Mouse (Mus musculus) telencephalon, adult 2 months (tissue): ENCODE measurements around the gene Nags.

Source experiments
- DNase-seq: peaks from one replicate; pipeline ENCODE4 v3.0.0-alpha.2; 2011; ENCODE audit warnings: low read depth, low spot score

The Nags gene

DNA sequence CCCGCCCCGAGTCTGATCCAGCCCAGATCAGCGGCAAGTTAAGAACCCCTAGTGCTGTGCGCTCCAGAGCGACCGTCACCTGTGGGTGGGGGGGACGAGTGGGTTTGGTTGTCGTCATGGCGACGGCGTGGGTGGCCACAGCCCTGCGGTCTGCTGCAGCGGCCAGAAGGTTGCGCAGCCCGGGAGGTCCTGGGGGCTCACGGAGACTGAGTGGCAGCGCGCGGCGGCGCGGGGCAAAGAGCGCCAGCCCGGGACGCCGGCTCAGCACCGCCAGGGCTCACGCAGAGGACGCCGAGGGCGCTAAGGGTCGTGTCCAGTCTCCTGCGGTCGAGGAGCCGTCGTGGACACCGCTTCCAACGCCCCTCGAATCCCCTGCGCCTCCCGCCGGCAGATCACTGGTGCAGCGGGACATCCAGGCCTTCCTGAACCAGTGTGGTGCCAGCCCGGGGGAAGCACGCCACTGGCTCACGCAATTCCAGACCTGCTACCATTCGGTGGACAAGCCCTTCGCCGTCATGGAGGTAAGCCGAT lies at the start of gene Nags:
Gene Nags, plus strand, starts transcription at position 43 of the 531 bp plus-strand sequence.
- no peak for DNase-seq

DNA sequence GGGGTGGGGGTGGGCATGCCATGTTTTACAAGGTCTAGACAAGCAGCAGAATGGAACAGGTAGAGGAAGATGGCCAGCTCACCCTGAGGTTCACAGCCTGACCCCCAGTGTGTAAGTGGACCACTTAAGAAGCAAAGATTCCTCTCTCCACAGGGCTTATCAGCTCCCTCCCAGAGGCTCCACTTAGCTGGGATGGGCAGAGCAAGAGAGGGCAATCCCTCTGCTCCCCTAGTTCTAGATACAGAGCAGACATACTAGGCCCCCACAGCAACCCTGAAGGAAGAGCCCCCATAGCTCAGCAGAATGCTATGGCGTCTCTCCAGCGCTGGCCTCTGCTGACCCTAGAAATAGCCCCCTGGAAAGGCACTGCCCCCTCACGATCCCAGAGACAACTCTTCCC lies 49.6 kb upstream of the Nags start:
- DNase-seq, result no peak

DNA sequence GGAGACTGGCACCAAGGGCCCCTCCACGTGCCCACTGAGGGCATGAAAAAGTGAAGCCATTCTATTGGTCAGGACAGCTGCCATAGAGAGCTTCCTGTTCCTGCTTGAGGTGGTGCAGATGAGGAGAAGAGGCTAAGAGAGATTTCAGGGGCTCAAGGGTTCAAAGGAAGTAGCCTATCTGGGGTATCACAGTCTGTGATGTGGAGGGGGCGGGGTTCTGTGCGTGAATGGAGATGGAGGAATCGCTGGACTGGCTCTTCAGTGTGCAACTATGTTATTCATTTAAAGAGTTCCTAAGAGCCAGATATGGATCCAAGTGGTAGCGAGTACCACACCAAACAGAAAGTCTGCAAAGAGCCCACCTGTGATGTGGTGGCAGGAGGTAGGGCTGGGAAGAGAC lies 48.9 kb upstream of the Nags start:
- no peak for DNase-seq

DNA sequence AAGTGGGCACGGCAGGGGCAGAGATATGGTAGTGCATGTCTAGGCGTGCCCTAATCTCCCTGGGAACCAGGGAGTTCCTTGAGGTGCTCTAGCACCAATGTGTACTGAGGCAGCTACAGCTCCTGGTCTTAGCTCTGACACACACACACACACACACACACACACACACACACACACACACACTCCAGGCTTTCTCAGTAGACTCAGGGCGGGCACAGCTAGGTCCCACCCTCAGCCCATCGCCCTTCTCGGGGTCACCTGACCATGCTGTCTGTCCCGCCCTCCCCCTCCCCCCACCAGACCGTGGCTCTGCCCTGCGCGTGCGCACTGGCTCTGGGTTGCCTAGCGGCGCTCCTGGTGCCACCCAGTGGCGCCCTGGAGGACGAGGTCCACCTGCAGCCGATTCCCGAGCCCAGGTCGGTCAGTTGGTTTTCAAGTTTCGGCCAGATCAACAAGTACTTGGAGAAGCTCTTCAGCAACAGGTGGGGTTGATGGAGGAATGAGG lies 48.4 kb upstream of the Nags start:
- DNase-seq, result peak; percentile 72

DNA sequence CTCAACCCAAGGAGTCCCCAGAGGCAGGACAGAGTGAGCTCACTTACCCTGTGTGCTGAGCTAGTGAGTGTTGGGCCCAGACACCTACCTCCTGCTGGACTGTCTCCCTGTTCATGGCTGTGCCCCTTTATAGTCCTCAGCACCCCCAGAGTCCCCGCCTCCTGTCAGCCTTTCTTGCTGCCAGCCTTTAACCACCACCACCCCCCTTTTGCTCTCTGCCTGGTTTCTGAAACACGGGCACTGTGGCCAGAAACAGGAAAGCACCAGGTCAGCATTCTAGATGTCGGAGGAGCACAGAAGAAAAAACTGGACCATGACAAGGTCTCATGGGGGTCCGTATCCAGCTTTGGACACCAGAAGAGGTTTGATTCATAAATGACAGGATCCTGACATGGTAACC lies 44.1 kb upstream of the Nags start, which contains the start of gene Ppy:
Gene Ppy, minus strand, starts transcription at position 101 of the 400 bp plus-strand sequence.
- no peak for DNase-seq

DNA sequence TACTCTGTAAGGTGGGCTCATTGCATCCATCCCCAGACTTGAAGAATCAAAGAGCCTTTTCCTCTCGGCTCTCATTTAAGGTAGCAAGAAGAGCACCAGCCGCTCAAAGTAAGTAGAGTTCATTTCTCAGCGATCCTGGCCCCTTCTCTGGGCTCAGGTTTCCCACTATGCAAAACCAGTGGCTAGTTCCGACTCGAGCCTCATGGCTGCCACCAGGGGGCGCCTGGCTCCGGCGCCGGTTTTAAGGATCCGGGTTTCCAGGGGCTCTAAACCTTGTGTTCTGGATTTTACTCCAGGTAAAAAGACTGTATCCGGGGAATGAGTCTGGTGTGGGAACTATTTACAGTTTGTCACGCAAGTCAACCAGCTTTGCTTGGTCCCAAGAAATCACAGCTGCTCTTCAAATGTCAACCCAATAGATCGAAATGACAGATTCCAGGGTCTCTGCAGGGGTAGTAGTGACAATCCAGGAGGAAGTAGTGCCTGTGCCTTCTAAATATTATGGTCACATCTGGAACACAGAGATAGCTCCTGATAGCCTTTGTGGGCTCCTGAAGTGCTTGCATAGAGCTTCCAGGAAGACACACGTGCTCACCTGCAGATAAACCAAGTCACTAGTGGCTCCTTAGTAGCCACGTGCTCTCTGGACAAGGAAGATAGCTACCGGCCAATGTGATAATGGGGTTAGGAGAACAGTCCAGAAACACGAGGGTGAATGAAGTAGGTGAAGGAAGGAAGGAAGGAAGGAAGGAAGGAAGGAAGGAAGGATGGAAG lies 42.6 kb upstream of the Nags start:
- no peak for DNase-seq

DNA sequence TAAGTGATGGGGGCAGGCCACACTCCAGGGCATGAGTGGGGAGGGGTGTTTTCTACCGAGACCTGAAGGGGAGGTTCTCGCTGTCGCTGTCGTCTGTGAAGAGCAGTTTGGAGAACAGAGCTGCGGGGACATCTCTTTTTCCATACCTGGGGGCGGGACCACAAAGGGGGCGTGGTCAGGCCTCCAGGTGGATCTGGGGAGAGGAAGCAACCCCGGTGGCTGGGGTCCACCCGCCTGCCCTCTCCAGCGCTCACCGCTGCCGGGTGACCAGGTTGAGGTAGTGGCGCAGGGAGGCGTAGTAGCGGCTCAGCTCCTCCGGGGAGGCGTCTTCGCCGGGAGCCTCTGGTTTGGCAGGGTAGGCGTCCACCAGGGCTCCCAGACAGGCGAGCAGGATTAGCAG lies 38.4 kb upstream of the Nags start:
- DNase-seq, result no peak

DNA sequence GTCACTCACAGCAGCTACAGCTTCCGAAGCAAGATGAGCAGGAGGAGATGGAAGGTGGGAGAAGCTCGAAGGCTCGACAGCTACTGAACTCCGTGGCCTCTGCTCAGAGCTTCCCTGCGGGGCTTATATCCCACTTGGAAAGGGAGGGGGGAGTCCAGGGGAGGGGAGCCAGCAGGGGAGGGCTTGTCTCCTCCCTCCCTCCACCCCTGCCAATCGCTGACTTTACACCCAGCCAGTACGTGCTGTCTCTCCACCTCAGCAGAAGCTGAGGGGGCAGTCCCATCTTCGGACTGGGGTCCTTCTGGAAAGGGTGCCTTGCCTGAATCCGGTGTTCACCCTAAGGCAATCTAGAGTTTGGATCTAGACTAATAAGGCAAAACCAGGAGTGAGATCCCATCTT lies 37.6 kb upstream of the Nags start, which contains the start of gene Pyy:
Gene Pyy, minus strand, starts transcription at position 101 of the 400 bp plus-strand sequence.
- DNase-seq, result no peak

DNA sequence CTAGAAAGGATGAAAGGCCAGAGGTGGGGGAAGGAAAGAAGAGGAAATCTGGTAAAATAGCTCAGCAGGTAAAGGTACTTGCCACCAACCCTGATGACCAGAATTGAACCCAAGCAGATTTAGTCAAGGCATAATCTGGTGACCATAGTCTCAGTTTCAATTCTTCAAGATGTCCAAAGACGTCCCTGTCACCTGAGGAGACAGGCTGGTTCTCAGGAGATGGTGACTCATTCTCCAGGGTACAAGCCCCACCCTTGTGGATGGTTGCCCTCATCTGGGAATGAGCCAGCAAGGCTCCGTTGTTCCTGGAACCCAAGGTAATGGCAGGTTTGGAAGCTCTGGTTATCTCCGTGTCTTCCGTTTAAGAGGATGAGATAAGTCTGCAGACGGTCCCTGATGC lies 33.7 kb upstream of the Nags start:
- DNase-seq, result no peak

DNA sequence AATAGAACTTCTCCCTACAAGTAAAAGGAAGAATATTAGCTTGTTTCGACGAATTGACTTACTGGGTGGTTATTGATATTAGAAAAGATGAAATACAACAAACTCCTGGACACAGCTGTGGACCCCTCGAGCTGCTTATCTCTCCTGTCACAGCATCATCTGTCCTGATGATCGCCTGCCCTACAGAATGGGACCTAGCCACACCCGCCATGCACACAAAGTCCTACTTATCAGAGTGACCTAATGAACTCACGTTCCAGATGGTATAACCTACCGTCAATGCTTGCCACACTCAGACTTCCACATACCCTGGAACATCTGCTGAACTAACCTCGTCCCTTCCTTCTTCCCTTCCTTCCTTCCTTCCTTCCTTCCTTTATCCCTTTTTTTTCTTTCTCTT lies 29.1 kb upstream of the Nags start:
- DNase-seq, result no peak

DNA sequence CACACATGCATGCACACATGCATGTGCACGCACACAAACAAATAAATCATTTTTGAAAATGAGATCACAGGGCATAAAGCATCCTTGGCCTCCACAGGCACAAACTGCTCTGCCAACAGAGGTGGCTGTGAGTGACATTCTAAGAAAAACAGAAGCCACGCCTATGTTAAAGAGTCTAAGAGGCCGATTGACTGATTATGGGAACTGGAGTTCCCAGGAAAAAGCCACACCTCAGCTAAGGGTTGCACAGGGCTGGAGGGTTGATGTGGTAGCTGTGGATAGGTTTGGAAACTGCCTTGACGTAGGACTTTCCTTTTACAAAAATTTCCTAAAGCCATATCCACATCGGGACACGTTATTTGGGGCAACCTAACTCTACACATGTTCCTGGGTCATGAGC lies 27.9 kb upstream of the Nags start:
- no peak for DNase-seq

DNA sequence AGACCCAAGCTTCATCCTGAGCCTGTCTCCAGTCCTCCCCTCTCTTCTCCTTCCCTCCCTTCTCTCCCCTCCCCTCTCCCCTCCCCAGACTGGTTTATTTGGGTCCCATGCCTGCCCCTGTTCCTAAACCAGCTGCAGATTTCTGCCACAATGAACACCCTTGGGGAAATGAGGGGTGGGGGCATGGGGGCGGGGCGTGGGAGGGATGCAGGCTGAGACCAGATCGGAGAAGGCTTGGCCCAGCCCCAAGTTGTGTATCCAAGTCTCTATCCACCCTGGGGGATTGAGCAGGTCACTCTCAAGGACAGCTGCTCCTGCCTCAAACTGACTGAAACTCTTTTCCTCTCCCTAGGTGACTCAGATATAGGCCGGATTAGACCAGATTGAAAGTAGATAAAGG lies 10.8 kb upstream of the Nags start:
- DNase-seq, result no peak

DNA sequence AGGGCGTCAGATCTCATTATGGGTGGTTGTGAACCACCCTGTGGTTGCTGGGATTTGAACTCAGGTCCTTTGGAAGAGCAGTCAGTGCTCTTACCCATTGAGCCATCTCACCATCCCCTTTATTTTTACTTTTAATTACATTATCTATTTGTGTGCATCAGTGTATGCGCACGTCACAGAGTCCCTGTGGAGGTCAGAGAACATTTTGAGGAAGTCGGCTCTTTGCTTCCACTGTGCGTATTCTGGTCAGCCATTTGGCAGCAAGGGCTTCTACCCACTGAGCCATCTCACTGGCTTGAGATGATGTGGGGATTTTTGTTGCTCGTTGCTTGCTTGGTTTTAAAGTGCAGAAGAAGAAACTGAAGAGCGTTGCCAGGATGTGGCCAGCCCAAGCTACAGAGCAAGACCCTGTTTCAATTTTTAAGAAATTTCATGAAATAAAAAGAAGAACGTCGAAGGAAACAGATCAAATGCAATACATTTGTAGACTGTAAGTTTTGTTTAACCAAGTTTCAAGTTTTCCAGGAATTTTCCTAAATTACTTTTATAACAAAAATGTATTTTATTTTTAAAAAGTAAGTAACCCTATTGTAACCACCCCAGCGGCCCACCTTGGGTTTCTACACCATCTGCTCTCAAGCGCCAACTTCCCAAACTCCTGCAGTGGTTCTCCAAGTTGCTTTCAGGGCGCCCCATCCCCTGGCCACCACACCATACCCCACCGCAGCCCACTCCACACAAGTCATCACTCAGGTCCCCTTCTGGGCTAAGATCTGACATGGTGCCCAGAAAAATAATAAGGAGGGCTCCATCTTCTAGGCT lies 7.5 kb upstream of the Nags start:
- no peak for DNase-seq

DNA sequence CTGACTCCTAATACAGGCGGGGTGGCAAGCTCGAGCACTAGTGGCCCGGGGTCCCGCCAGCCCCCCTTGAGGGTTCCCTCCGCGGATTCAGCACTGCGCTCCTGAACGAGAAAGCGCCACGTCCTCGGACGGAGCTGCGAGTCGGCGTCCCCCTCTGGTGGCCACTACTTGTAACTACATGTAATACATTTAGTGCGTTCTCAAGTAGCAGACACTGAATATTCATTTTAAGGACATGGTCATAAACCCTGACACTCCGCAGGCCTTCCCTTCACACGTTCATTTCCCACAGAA lies 6.9 kb upstream of the Nags start:
- DNase-seq, result peak; percentile 27

DNA sequence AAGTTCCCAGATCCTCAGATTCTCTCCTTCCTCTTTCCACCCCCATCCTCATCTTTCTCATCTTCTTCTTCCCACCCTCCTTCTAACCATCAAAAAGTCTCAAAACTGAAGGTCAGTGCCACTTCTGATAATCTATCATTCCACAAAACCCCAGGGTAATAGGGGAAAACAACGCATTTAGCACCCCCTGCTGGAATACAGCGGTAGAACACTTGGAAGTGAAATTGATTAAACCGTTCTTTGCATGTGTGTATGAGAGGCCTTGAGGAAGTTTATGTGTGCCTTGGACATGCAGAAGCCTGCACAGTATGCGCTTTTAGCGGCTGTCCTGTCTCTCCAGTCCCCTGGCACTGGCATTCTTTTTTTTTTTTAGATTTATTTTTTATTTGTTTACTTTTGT lies 4.8 kb upstream of the Nags start:
- DNase-seq, result no peak

DNA sequence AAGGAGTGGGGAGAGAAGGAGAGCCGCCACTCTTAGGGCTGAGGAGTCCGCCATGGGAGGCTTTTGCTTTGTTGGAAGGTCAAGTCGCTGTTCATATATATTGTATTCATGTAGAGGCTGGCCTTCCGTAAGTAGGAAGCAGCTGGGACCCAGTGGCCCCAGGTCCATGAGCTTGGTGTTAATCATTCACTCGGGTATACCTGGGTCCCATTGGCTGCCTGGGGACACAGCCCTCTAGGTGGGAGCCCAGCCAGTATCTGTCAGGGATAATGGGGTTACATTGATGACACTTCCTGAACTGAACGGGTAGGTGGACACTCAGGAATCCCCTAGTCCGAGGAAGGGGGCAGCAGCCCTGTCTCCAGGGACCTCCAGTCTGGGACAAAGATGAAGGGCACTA lies 3.0 kb upstream of the Nags start:
- DNase-seq, result no peak

DNA sequence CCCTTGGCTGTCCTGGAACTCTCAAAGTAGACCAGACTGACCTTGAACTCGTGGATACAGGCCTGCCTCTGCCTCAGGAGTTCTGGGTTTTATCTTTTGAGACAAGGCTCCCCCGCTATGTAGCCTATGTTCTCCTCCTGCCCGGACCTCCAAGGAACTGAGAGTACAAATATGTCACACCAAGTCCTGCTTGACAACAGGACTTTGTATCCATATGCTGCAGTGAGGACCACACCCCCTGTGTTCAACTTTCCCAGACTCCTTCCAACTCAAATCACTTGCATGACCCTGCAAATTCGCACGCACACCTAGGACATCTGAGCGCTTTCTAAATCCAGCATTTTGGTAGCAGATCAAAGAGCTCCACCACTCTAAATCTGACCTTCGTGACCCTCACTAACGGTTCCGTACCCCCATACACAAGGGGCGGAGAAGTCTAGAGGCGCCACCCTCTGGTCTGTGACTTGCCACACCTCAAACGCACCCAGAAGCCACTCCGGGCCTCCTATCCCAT lies 299 bp upstream of the Nags start:
- no peak for DNase-seq

DNA sequence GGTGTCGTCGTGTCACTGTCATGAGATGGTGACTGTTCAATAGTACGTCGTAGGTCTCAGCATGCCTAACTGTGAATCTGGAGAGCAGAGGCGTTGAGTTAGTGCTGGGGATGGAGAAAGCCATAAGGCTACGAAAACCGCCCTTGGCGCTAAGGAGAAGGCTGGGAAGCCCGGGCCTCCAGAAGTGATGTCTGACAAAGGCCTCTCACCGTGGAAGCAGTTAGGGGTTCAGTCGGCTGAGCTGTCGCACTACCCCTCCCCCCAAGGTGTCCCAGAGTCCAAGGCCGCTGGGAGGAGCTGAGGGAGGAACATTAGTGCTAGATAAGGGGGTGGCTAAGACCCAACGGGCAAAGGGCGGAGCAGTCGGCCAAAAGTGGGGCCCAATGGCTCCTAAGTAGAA lies 692 bp downstream of the Nags start:
- DNase-seq, result no peak

DNA sequence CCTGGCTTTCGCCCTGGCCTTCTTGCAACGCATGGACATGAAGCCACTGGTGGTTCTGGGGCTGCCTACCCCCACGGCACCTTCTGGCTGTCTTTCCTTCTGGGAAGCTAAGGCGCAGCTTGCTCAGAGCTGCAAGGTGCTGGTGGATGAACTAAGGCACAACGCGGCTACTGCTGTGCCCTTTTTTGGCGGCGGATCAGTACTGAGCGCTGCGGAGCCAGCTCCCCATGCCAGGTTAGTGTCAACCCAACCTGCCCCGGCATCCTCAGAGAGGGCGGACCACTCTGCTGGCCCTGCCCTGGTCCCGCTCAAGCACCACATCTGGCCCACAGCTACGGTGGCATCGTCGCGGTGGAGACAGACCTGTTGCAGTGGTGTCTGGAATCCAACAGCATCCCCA lies 1.2 kb downstream of the Nags start:
- no peak for DNase-seq

DNA sequence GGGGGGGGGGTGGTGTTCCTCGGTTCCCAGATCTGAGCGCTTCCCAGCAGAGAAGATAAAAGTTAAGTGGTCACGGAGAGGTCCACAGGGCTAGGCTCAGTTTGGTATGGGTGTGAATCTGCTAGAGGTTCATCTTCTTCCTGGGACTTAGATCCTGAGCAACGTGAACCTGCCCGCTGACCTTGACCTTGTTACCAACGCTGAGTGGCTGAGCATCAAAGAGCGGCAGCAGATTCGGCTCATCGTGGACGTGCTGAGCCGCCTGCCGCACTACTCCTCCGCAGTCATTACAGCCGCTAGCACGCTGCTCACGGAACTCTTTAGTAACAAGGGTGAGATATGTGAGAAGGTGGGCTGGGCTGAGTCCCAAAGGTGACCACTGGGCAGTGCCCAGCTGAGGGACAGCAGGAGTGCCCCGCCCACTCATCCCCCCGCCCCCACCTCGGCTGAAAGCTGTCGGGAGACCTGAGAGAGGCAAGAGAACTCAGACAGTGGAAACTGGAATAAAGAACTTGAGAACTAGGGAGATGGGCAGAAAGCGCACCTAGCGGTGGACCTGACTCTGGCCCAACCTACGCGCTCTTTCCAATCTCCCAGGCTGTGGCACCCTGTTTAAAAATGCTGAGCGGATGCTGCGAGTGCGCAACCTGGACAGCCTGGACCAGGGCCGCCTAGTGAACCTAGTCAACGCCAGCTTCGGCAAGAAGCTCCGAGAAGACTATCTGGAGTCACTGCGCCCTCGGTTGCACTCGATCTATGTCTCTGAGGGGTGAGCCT lies 2.1 kb downstream of the Nags start:
- DNase-seq, result no peak

DNA sequence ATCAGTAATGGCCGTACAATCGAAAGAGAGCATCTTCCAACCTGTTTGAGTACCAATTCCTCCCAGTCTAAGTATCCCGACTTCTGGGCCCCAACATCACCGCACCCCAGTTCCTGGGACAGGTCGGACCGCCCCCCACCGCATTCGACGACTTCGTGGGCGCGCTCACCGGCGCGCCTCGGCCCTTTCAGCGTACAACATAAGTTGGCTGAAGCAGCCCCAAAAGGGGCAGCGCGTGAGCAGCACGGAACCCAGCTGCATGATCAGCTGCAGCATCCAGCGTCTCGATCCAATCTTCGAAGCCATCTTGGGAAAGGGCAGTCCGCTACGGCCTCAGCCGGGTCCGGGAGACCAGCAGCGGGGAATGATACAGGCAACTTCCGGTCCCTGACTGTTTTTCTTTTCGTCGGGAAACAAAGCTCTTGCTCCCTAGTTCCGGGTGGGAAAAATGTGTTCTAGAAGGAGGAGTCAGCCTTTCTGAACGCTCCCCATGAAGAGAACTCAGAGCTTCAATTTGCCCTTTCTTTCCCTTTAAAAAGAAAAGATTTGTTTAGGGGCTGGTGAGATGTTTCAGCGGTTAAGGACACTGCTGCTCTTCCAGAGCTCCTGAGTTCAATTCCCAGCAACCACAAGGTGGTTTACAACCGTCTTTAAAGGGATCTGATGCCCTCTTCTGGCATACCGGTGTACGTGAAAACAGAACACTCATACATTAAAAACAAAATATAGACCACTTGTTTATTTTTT lies 10.9 kb downstream of the Nags start, which contains the start of gene Tmem101:
Gene Tmem101, minus strand, starts transcription at position 366 of the 747 bp plus-strand sequence.
- DNase-seq, result peak; percentile 95
